Mouse (Mus musculus): ENCODE data around the gene St13. TPM values are rescaled to one million over a fixed set of nuclear protein-coding genes. Genes with fewer than 3 reads are reported as not detected.
A peak's percentile ranks its signal among the peaks of the same experiment; 100 is the strongest.

The St13 gene
- polyA plus RNA-seq, 1 experiment from 2014 or later: 220 TPM

- no peak overlapping the region for H3K4me3 ChIP-seq (ENCODE audit: low read depth, low read length)
- H3K9ac ChIP-seq (replicated peaks; ENCODE audit: low read length): no peak overlapping the region
- no peaks in the 10 kb centered on the region for H3K36me3 ChIP-seq (replicated peaks; ENCODE audit: control insufficient read depth, insufficient read depth, low read depth, low read length)
- no peak overlapping the region for H3K4me2 ChIP-seq (ENCODE audit: low read depth, low read length)
- no peaks in the 10 kb centered on the region for H3K27me3 ChIP-seq (ENCODE audit: control insufficient read depth, insufficient read depth, low read length)
- H3K4me1 ChIP-seq (ENCODE audit: control insufficient read depth, insufficient read depth, low read length): no peaks in the 10 kb centered on the region
- DNase-seq (ENCODE audit: low spot score): peak; percentile 61
- 53% methylated on average over 3 of the region's 3 CpGs for WGBS
- no peak overlapping the region for H3K27ac ChIP-seq (replicated peaks; ENCODE audit: low read depth, low read length)
- no peak for ATAC-seq (replicated peaks; ENCODE audit: insufficient number of reproducible peaks, low FRiP score, low TSS enrichment, low read depth)
- H3K9me3 ChIP-seq (replicated peaks; ENCODE audit: control insufficient read depth, low read length): no peaks in the 10 kb centered on the region
Observed at GRCm38 (mm10) chr15:81355146-81355761, 44.6 kb downstream of the St13 start.

GRCm38 (mm10) chr15:81352638-81353037 is 47.2 kb downstream of the St13 start:
- no peaks in the 10 kb centered on the region for H3K9me3 ChIP-seq (replicated peaks; ENCODE audit: control insufficient read depth, low read length)
- no peak overlapping the region for H3K4me3 ChIP-seq (ENCODE audit: low read depth, low read length)
- ATAC-seq (replicated peaks; ENCODE audit: insufficient number of reproducible peaks, low FRiP score, low TSS enrichment, low read depth): no peak
- WGBS: 79% methylated on average over 1 of the region's 1 CpGs
- no peak overlapping the region for H3K9ac ChIP-seq (replicated peaks; ENCODE audit: low read length)
- H3K27me3 ChIP-seq (ENCODE audit: control insufficient read depth, insufficient read depth, low read length): no peaks in the 10 kb centered on the region
- H3K36me3 ChIP-seq (replicated peaks; ENCODE audit: control insufficient read depth, insufficient read depth, low read depth, low read length): no peaks in the 10 kb centered on the region
- H3K4me1 ChIP-seq (ENCODE audit: control insufficient read depth, insufficient read depth, low read length): no peaks in the 10 kb centered on the region
- no peak overlapping the region for H3K4me2 ChIP-seq (ENCODE audit: low read depth, low read length)
- no peak overlapping the region for H3K27ac ChIP-seq (replicated peaks; ENCODE audit: low read depth, low read length)
- DNase-seq (ENCODE audit: low spot score): no peak

GRCm38 (mm10) chr15:81350401-81350800 is 49.5 kb downstream of the St13 start:
- no peaks in the 10 kb centered on the region for H3K4me1 ChIP-seq (ENCODE audit: control insufficient read depth, insufficient read depth, low read length)
- H3K9me3 ChIP-seq (replicated peaks; ENCODE audit: control insufficient read depth, low read length): no peaks in the 10 kb centered on the region
- DNase-seq (ENCODE audit: low spot score) (no peak), ATAC-seq (replicated peaks; ENCODE audit: insufficient number of reproducible peaks, low FRiP score, low TSS enrichment, low read depth) (no peak)
- 80% methylated on average over 1 of the region's 1 CpGs for WGBS
- H3K4me2 ChIP-seq (ENCODE audit: low read depth, low read length): no peak overlapping the region
- no peak overlapping the region for H3K4me3 ChIP-seq (ENCODE audit: low read depth, low read length)
- no peaks in the 10 kb centered on the region for H3K27me3 ChIP-seq (ENCODE audit: control insufficient read depth, insufficient read depth, low read length)
- no peaks in the 10 kb centered on the region for H3K36me3 ChIP-seq (replicated peaks; ENCODE audit: control insufficient read depth, insufficient read depth, low read depth, low read length)
- H3K27ac ChIP-seq (replicated peaks; ENCODE audit: low read depth, low read length): no peak overlapping the region
- H3K9ac ChIP-seq (replicated peaks; ENCODE audit: low read length): no peak overlapping the region

GRCm38 (mm10) chr15:81348366-81348765 is 51.5 kb downstream of the St13 start:
- H3K4me2 ChIP-seq (ENCODE audit: low read depth, low read length): no peak overlapping the region
- H3K9ac ChIP-seq (replicated peaks; ENCODE audit: low read length): no peak overlapping the region
- 56% methylated on average over 2 of the region's 2 CpGs for WGBS
- no peaks in the 10 kb centered on the region for H3K9me3 ChIP-seq (replicated peaks; ENCODE audit: control insufficient read depth, low read length)
- no peak overlapping the region for H3K27ac ChIP-seq (replicated peaks; ENCODE audit: low read depth, low read length)
- peak; percentile 23 for DNase-seq (ENCODE audit: low spot score)
- no peaks in the 10 kb centered on the region for H3K4me1 ChIP-seq (ENCODE audit: control insufficient read depth, insufficient read depth, low read length)
- no peaks in the 10 kb centered on the region for H3K27me3 ChIP-seq (ENCODE audit: control insufficient read depth, insufficient read depth, low read length)
- ATAC-seq (replicated peaks; ENCODE audit: insufficient number of reproducible peaks, low FRiP score, low TSS enrichment, low read depth): no peak
- no peak overlapping the region for H3K4me3 ChIP-seq (ENCODE audit: low read depth, low read length)
- 0 out of 2 replicates have a peak, but pooled peaks cover 2% of the 10 kb centered on the region for H3K36me3 ChIP-seq (replicated peaks; ENCODE audit: control insufficient read depth, insufficient read depth, low read depth, low read length)

DNA sequence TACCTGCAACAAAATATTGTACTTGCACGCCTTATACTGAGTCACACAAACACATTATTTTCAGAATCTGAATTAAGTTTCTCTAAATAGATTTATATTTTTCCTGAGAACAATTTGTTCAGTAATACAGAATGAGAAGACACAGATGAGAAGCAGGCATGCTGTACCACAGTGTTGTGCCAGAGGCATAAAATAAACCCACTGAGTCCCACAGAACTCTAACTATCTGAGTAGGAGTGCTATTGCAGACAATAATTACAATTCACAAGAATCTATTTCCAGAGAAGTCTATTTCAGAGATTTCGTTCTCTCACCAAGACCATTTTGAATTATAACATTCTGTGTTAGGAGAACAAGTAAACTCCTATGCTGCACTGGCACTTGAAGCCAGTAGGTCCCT is 52.4 kb downstream of the St13 start:
- no peak overlapping the region for H3K27ac ChIP-seq (replicated peaks; ENCODE audit: low read depth, low read length)
- H3K9me3 ChIP-seq (replicated peaks; ENCODE audit: control insufficient read depth, low read length): no peaks in the 10 kb centered on the region
- DNase-seq (ENCODE audit: low spot score) (no peak), ATAC-seq (replicated peaks; ENCODE audit: insufficient number of reproducible peaks, low FRiP score, low TSS enrichment, low read depth) (no peak)
- no peak overlapping the region for H3K4me2 ChIP-seq (ENCODE audit: low read depth, low read length)
- no peak overlapping the region for H3K4me3 ChIP-seq (ENCODE audit: low read depth, low read length)
- H3K36me3 ChIP-seq (replicated peaks; ENCODE audit: control insufficient read depth, insufficient read depth, low read depth, low read length): 0 out of 2 replicates have a peak, but pooled peaks cover 2% of the 10 kb centered on the region
- H3K4me1 ChIP-seq (ENCODE audit: control insufficient read depth, insufficient read depth, low read length): no peaks in the 10 kb centered on the region
- WGBS: 93% methylated on average over 2 of the region's 2 CpGs
- H3K27me3 ChIP-seq (ENCODE audit: control insufficient read depth, insufficient read depth, low read length): no peaks in the 10 kb centered on the region
- no peak overlapping the region for H3K9ac ChIP-seq (replicated peaks; ENCODE audit: low read length)

DNA sequence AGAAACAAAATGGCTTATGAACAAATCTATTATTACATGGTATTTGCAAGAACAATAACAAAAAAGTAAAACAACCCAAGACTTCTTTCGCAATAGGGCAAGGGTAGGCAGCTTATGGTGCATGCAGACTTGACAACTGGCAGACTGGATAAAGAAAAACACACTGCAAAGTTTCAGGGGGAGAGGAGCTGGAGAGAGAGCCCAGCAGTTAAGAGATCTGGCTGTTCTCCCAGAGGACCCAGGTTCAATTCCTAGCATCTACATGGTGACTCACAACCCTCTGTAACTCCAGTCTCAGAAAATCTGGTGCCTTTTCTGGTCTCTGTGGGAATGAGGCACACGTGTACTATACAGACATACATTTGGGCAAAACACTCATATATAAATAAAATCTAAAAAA is 58.5 kb downstream of the St13 start:
- Histone ChIP-seq H3K9ac (replicated peaks; ENCODE audit: low read length) (no peak overlapping the region), H3K36me3 (replicated peaks; ENCODE audit: control insufficient read depth, insufficient read depth, low read depth, low read length) (0 out of 2 replicates have a peak, but pooled peaks cover 2% of the 10 kb centered on the region), H3K9me3 (replicated peaks; ENCODE audit: control insufficient read depth, low read length) (no peaks in the 10 kb centered on the region), H3K4me2 (ENCODE audit: low read depth, low read length) (no peak overlapping the region), H3K4me3 (ENCODE audit: low read depth, low read length) (no peak overlapping the region), H3K27me3 (ENCODE audit: control insufficient read depth, insufficient read depth, low read length) (no peaks in the 10 kb centered on the region), H3K27ac (replicated peaks; ENCODE audit: low read depth, low read length) (no peak overlapping the region), H3K4me1 (ENCODE audit: control insufficient read depth, insufficient read depth, low read length) (no peaks in the 10 kb centered on the region)
- 96% methylated on average over 2 of the region's 2 CpGs for WGBS
- ATAC-seq (replicated peaks; ENCODE audit: insufficient number of reproducible peaks, low FRiP score, low TSS enrichment, low read depth): no peak
- no peak for DNase-seq (ENCODE audit: low spot score)

DNA sequence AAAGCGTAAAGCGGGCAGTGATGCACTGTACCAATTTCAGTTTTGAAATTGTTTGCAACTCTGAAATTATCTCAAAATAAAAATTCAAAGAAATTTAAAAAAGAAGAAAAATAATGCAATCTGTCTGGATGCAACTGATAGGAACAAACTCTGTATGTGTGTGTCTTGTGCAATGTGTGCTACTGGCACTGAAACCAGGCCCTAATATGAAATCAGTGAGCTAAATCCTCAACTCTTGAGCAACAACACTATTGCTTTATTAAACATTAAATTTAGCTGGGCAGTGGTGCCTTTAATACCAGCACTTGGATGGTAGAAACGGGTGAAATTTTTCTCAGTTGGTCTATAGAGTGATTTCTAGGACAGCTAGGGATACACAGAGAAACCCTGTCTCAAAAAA is 60.7 kb downstream of the St13 start:
- no peak overlapping the region for H3K4me3 ChIP-seq (ENCODE audit: low read depth, low read length)
- 95% methylated on average over 3 of the region's 3 CpGs for WGBS
- no peaks in the 10 kb centered on the region for H3K4me1 ChIP-seq (ENCODE audit: control insufficient read depth, insufficient read depth, low read length)
- no peak overlapping the region for H3K27ac ChIP-seq (replicated peaks; ENCODE audit: low read depth, low read length)
- DNase-seq (ENCODE audit: low spot score) (no peak), ATAC-seq (replicated peaks; ENCODE audit: insufficient number of reproducible peaks, low FRiP score, low TSS enrichment, low read depth) (no peak)
- no peak overlapping the region for H3K9ac ChIP-seq (replicated peaks; ENCODE audit: low read length)
- no peak overlapping the region for H3K4me2 ChIP-seq (ENCODE audit: low read depth, low read length)
- peaks cover 5% of the 10 kb centered on the region; the same call in 1 of the 2 replicates for H3K36me3 ChIP-seq (replicated peaks; ENCODE audit: control insufficient read depth, insufficient read depth, low read depth, low read length)
- no peaks in the 10 kb centered on the region for H3K9me3 ChIP-seq (replicated peaks; ENCODE audit: control insufficient read depth, low read length)
- no peaks in the 10 kb centered on the region for H3K27me3 ChIP-seq (ENCODE audit: control insufficient read depth, insufficient read depth, low read length)

- ATAC-seq (replicated peaks; ENCODE audit: insufficient number of reproducible peaks, low FRiP score, low TSS enrichment, low read depth): no peak
- H3K27ac ChIP-seq (replicated peaks; ENCODE audit: low read depth, low read length): no peak overlapping the region
- H3K9ac ChIP-seq (replicated peaks; ENCODE audit: low read length): no peak overlapping the region
- no peak overlapping the region for H3K4me3 ChIP-seq (ENCODE audit: low read depth, low read length)
- 91% methylated on average over 5 of the region's 5 CpGs for WGBS
- peaks cover 3% of the 10 kb centered on the region for H3K36me3 ChIP-seq (replicated peaks; ENCODE audit: control insufficient read depth, insufficient read depth, low read depth, low read length)
- H3K4me1 ChIP-seq (ENCODE audit: control insufficient read depth, insufficient read depth, low read length): no peaks in the 10 kb centered on the region
- H3K27me3 ChIP-seq (ENCODE audit: control insufficient read depth, insufficient read depth, low read length): no peaks in the 10 kb centered on the region
- no peaks in the 10 kb centered on the region for H3K9me3 ChIP-seq (replicated peaks; ENCODE audit: control insufficient read depth, low read length)
- DNase-seq (ENCODE audit: low spot score): no peak
- H3K4me2 ChIP-seq (ENCODE audit: low read depth, low read length): no peak overlapping the region
Observed at GRCm38 (mm10) chr15:81336466-81336865, 63.4 kb downstream of the St13 start.

All from embryonic facial prominence, embryonic 11.5 days (tissue).